Mouse (Mus musculus) right cerebral cortex, postnatal 4 days (tissue): Measurements from ENCODE around the gene Gm42372.
A peak's percentile ranks its signal among the peaks of the same experiment; 100 is the strongest.

ENCODE experiments used
- DNase-seq: peaks from one replicate; pipeline ENCODE4 v3.0.0-alpha.2; 2022

Gm42372 gene

DNA sequence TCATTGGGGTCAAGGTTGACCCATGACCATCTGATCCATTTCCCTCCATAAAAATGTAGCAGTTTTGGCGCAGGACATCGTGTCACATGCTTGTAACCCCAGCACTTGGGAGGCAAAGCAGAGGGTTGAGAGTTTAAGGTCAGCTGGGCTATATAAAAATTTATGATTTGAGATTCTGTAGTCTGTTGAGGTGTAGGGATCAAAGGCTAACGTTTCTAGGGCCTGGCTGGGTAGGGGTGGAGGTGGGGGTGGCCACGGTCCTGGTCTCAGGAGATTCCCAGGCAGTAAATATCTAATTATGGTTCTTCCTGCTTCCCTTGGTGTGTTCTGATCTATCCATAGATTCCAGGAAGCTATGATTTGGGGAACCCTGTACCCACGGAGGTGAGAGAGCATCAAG is 21.2 kb upstream of the Gm42372 start:
- no peak for DNase-seq

DNA sequence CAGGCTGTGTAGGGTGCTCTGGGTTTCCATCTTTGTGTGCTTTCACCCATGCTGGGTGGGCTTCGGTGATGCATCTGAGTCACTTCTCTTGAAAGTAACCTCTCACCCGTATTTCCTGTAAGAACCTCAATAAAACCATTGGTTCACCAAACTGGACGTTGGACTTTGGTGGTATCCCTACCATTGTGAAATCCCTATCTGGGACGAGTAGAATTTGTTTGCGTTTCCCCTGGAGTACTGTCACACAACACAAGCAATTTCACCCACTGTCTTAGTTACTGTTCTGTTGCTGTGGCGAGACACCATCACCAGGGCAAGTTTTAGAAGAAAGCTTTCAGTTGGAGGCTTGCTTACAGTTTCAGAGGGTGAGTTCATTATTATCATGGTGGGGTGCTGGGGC is 14.5 kb upstream of the Gm42372 start:
- DNase-seq, result no peak

DNA sequence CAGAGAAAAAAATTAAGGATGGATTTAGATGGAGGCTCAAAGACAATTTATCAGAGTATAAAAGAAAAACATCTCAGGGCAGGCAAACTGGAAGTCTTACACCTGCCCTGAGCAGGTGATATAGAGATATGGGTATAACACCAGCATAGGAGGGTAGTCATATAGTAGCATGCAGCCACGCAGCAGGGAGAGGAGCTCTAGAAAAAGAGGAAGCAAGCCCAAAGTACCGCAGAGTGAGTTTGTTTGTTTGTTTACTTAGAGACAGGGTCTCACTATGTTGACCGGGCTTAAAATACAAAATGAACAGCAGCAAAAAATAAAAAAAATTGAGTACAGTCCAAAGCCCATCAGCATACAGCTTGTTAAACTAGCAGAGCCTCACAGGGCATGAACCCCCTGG is 11.7 kb upstream of the Gm42372 start:
- no peak for DNase-seq

DNA sequence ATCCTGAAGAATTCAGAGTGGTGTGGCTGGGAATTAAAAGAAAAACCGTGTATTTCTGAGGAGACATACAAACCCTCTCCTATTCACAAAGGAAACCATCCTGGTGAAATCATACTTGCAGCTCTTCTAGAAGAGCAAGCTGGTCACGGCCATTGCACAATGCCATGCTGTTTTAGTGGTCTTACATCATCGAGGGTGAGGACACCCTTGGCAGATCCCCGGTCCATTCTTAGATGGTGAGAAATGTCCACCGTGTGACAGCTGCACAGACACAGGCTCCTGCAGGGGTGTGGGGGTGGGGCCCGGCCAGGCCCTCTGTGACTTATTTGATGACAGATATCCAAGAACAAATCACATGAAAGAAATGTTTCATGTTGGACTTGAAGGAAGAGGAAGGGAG is 8.9 kb upstream of the Gm42372 start:
- no peak for DNase-seq

DNA sequence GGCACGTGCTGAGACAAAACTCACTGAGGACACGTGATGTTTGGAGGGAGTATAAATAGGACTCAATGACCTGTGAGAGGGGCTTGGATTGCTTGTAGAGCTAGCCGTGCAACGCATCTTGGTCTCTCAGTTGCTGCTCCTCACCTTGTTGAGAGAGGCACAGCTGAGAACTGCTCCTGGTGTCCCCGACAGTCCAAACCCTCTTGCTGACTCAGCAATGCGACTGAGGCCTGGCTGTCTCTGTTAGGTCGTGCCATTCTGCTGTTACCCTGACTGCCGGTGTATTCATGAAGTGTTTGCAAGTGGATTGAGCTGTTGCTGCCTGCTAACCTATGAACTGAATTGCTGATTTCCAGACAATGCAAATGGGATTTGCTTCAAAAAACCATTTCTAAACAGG is 6.6 kb upstream of the Gm42372 start:
- DNase-seq, result no peak

DNA sequence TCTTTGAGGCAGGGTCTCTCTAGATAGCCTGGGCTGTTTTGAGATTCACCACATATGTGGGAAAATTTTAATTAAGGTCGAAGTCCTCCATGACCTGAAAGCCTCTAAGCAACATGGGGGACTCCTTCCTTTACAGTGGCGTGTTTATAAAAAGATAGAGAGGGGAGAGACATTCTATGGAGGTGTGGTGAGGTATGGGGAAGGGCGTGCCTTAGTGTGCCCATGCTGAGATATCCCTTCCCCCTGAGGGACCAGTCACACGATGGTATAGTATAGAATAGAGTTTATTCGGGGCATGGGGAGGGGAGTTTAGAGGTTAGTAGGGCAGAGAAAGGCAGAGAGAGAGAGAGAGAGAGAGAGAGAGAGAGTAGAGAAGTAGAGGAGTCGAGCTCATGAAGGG is 4.7 kb upstream of the Gm42372 start:
- DNase-seq, result no peak

DNA sequence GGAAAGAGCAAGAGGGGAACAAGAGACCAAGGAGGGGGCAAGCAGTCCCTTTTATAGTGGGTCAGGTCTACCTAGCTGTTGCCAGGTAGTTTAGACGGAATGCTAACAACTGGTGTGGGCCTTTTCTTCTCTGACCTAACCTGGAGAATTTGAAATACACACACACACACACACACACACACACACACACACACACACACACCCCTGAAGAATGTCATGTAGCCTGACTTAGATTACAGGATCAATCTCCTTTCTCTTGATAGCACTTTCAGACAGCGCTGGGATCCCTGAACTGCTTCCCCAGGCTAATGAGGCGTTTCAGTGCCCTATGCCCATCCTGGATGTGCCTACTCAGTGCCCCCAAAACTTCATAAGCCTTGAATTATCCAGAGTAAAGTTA is 4.3 kb upstream of the Gm42372 start:
- no peak for DNase-seq

DNA sequence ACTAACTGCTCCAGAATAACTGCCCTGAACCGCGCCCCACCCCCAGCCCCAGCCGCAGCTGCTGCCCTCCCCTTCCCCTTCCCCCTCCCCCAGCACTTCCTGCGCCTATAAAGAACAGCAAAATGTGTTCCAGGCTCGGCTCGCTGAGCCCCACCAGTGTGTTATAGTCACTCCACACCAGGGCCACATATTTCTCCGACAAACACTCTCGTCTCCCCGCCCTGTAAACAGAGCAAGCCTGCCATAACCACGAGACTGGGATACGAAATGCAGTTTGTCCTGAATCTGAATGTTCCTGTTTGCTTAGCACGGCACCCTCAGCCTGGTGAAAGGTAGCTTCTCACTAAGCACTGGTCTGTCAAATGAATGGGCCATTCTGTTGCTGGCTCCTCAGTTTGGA is 2.5 kb upstream of the Gm42372 start:
- peak; percentile 47 for DNase-seq

DNA sequence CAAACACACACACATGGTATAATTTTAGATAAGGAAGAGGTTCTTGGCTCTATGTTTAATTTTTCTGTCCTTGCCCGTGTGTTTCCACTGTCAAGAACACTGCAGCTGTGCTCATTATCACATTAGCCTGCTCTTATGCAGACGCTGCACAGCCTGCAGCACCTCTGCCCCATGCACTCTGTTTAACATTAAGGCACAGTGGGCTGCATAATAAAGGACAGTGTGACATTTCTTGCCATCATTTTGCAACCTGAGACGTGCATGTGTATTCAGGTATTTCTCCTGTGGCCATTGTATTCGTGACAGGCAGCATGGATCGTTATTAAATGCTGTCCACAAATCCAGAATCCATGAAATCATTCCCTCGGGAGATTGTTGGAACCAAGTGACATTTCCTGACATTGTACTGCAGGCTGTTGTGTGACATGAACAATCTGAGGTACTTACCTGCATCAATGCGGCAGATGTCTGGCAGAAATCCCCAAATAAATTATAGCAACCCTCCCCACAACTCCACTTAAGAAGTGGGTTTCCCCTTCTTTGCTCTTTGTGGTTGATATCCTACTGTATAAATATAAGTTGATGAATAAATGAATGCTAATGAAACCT is 4.8 kb downstream of the Gm42372 start:
- no peak for DNase-seq

DNA sequence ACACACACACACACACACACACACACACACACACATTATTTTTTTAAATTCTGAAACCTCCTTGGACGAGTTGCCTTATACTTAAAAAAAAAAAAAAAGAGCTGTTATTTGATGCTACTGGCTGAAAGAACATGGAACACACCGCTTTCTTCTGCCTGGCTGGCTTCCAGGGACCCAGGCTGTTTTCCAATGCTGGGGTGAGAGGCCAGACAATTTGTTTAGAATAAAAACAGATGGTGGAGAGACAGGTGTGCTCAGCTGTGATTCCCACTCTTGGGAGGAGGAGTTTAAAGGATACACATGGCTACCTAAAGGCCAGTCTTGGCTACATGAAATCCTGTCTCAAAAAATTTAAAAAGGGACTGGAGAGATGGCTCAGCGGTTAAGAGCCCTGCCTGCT is 5.5 kb downstream of the Gm42372 start:
- DNase-seq, result no peak

DNA sequence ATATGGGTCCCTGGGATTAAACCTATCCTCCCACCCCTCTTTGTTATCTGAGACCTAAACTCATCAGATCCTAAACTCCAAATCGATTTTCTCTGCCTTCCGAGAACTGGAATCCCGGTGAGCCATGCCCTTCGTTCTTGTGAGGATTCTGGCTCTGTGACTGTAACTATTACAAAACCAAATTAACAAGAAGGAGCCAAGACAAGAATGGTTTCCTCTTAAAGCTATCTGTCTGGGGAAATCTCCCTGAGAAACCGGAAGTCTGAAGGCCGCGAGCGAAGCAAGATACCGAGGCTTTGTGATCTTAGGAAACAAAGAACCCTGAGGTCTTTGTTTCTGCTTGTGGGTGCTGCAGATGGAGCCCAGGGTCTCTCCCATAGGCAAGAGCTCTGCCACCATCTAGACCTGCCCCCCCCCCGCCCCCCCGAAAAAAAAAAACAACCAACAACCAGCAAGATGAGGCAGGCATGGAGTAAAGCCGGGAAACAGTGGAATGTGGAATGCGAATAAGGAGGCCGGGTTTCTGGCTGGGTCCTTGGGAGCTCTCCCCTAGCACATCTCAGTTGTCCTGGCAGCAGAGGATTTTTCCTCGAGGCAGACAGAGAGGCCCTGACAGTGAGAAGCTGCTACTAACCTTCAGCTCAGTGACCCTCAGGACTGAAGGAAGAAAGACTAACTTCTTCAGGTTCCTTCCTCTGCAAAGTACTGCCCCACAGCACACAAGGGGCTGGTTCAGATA is 7.3 kb downstream of the Gm42372 start:
- no peak for DNase-seq

DNA sequence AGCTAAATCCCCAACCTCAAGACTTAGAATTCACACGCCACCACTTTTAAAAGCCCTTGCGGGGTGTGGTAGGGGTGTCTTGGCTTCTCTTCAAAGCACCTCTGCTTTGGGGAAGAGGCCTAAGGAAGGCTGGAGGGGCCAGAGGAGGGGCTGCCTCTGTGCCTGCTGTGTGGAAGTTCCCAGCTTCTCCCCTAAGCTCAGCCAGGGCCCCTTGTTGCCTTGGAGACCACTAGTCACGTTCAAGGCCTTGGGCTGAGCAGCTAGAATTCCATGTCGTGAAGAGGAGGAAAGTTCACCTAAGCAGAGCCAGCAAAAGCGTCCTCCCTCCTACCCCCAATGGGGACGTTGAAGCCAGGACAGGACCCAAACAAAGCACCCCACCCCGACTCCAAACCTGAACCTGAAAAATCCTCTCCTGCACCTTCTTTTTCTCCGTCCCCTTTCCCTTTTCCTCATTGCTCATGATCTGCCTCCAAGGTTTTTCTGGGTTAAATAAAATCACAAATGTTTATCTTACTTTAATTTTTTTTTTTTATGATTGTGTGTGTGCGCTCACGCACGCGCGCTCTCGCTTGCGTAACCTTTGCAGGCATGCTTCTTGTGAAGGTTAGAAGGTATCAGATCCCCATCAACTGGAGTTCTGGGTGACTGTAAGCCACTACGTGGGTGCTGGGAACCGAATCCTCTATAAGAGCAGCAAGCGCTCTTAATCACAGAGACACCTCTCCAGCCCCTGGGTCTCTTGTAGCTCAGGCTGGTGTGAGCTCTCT is 9.0 kb downstream of the Gm42372 start:
- no peak for DNase-seq

DNA sequence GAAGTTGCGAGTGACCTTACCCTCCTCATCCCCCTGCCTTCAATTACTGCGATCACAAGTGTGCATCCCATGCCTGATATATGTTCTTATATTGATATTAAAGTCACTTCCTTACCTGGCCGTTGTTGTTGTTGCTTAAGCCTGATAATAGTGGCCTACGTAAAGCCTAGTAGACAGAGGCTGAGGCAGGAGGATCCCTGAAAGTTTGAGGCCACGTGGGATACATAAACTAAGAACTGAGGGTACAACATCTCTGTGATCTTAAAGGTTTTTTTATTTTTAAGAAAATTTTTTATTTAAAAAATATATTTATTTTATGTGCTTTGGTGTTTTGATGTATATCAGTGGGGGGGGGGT is 9.5 kb downstream of the Gm42372 start, which contains the start of gene Ccdc8:
Ccdc8 (plus strand) TSS at position 258 of the 357 bp plus-strand sequence.
- no peak for DNase-seq

DNA sequence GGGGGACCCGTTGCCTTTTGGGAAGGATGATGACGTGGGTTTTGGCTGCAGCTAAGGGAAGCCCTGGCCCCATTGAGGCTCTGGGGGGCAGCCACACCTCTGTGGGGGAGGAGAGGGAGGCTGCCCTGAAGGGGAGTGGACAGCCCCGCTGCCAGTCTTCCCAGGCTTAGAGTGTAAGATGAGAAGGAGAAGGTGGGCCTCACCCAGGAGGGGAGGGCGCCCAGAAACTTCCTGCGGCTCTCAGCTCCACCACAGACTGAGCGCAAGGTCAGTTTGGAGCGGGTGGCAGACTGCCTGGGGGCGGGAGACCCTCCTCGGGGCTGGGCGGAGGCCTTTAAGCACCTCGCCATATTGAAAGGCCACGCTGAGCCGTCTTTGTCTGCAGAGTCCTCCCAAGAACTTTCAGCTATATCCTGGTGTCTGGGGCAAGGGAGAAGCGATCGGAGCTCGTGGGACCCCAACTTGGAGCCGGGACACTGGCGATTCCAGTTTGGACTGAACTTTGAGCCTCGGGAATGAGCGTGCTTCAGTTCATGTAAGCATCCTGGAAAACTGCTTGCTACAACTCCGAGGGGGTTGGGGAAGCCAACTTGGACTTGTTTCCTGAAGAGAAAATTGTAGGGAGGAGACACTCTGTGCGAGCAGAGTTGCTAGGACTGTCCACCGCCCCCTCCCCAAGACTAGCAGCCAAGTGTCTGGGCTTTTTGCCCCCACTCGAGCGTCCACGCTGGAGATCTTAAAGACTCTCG is 10.9 kb downstream of the Gm42372 start:
- peak; percentile 40 for DNase-seq

DNA sequence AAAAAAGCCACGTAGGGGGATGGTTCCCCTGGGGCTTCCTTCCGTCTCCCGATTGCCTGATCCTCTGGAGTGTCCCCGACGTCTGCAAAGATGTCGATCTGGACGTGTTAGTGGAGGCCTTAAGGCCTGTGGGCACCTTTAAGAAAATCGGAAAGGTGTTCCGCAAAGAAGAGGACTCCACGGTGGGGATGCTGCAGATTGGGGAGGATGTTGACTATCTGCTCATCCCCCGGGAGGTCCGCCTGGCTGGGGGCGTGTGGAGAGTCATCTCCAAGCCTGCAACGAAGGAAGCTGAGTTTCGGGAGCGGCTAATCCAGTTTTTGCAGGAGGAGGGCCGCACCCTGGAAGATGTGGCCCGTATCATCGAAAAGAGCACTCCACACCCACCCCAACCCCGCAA is 11.5 kb downstream of the Gm42372 start:
- no peak for DNase-seq

DNA sequence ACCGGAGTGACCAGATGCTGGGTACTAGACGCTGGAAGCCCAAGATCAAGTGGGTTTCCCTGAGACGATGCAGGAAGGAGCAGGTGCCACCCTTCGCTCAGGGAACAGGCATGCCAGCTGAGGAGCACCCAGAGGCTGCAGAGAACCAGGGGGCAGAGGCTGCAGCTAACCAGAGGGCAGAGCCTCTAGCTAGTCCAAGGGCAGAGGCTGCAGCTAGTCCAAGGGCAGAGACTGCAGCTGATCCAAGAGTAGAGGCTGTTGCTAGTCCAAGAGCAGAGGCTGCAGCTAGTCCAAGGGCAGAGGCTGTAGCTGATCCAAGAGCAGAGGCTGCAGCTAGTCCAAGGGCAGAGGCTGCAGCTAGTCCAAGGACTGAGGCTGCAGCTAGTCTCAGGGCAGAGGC is 12.5 kb downstream of the Gm42372 start:
- no peak for DNase-seq

DNA sequence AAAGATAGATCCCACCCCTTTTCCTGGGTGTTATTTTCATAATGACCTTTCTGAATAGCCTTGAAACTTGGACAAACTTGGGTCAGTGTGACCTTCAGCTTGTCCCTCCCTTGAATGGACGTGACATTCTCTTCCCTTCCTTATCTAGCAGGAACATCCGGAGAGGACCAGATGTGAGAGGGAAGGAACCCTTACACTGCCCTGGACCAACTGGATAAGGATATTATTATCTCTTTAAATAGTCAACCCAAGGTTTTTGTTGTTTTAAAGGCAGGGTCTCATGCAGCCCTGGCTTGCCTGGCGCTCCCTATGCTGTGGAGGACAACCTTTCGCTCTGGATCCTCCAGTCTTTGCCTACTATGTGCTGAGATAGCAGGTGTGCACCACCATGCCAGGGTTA is 16.3 kb downstream of the Gm42372 start:
- no peak for DNase-seq

DNA sequence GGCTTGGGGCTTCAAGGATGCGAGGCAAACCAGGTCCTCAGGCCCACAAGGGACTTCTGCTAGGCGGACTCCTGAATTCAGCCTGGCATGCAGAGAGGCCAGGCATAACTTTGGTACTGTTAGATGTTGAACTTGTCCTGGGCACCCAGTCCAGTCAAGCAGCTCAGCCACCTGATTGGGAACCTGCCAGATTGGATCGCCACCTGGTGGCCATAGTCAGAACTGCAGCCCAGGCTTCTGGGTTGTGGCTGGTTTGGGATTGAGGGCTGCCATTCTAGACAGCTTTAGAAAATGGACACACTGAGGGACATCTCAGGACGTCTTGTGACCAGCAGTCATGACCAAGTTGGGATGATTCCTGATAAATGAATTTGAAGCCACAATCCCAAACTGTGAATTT is 16.8 kb downstream of the Gm42372 start:
- peak; percentile 89 for DNase-seq

DNA sequence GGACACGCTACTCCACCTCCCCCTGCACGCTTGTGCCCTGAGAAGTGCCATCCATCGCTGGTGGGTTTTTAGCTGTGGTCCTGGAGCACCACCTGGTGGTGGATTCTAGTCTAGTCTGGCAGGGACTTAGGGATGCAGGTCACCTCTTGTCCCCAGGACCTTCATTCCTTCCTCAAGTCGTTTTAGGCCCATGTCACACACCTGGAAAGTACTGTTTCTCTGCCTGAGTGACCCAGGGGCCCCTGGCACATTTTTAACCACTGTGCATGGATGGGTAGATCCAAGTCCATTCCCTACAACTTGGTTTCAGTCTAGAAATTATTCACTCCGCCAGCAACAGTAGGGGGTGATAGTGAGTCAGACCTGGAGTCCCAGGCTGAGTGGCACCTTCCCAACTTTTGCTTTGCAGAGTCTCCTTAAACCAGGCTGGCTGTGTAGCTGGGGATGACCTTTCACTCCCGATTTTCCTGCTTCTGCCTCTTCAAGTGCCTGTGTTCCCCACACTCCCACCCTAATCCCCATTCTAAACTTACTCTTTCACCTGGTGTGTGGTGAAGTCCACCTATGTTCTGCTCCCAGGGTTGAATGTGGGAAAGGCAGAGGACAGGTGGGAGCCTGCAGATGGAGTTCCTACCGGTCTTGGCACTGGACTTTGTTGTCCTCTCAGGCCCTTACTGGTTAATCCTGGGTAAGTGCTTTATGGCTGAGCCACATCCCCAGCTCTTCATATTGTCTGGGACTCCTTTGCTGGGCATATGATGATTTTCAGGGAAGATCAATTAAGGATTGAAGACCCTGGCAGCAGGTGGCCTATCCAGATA is 19.7 kb downstream of the Gm42372 start:
- peak; percentile 89 for DNase-seq

DNA sequence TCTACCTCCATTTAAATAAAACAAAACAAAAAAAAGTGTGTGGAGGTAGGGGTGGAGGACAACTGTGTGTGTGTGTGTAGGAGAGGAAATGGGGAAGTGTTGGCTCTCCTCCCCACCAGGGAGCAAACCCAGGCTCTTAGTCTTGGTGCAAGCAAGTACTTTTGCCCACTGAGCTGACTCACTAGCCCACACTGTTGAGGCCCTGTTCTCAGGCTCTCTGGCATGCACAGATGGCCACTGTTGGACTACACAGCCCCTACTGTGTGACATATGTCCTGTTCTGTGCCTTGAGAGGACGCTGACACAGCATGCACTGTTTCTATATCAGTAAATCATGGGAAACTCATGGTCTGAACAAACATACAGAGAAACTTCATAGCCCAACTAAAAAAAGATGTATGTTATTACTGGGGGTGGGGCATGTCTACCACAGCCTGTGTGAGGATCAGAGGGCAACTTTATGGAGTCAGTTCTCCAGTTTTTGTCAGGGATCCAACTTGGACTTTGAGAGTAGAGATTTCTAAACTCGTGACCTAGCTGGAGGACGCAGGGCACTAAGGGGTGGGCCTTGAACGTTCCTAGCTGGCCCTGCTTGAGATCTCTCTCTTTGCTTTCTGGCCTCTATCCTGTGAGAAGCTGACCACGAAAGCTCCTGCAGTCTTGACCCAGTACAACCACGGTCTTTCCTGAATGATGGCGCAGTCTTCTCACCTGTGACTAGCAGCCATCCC is 20.5 kb downstream of the Gm42372 start:
- DNase-seq, result no peak

DNA sequence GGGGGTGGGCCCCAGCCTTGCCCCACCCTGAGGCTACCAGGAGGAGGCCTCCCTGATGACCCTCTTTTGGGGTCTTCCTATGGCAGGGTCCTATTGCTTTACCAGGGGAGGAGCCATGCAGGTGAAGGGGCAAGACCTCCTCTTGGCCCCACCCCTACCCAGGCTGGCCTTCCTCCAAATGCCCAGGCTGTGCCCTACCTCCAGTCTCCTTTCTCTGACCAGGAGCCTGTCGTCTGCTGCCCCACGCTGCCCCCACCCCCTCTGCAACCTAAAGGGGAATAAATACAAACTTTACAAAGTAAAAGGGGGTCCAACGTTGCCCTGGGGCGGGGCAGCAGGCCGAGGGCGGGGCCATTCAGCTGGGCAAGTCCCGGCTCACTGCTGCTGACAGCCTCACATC is 21.8 kb downstream of the Gm42372 start:
- no peak for DNase-seq

DNA sequence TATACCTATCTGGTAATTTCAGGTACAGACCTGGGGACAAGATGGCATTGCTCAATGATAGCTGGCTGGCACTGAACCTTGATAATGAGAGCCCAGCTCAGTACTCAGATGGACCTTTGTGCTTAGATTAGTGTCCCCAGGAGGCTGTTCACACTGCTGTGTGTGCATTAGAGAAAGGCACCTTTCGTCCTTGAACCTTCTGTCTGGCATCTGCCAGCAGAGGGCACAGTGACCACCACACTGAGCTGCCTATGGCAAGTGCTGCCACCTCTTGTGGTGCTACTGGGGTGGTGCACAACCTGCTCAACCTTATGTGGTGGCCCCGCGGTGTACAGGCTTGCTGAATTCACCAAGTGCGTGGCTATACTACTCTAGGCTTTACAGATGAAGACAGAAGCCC is 24.4 kb downstream of the Gm42372 start:
- no peak for DNase-seq
